Mouse (Mus musculus): Measurements from ENCODE around the gene Cd47.

Cd47 gene

DNA sequence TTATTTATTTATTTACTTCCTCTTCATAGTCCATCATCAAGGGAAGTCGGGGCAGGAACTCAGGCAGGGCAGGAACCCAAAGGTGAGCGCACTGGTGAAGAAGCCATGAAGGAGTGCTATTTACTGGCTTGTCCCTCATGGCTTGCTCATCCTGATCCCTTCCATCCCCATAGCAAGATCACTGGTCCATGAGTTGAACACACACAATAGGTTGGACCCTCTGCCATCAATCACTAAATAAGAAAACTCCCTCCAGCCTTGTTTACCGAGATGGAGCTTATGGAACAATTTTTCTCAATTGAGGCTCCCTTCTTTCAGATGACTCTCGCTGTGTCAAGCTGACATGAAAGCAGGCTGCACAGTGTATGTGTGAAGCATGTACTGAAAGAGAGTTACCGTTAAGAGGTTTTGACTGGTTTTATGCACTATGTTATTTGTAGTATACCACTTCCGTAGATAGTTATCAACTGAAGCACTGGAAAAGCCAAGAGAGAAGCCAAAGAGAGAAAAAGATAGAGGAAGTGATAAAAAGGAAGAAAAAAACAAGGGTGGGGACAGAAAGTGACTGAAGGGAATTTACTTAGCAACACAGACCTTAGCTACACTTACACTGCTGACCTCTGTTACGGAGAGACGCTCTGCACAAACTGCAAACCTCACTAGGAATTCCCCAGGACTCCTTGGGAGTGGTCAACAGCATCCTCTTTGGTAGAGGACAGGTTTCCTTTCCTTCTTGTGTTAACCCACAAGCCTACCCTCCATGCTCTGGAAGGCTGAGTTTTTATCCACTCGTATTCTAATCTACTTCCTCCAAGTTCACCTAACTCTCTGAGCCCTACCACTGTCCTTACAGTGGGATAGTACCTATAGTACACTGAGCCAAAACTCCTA, 9.5 kb upstream of the Cd47 start:
- no peak for DNase-seq

DNA sequence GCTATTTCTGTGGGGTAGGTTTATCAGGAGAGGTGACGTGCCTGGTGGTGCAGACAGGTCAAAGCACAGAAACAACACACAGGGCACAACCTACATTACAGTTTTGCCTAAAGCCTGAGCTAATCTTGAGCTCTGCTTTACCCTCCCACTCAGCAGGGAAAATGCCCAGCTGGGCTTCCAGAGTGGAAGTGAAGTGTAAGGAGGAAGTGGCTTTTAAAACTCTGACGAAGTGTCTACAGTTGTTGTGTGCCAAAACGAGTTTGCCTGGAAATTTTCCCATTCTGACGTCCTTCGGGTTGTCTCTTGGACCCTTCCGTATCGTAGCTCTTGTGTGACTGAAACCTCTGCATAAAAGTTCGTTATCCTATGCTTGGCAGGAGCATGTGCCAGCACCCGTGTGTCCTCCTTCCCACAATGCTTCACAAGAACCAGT, 7.9 kb upstream of the Cd47 start:
- no peak for DNase-seq

DNA sequence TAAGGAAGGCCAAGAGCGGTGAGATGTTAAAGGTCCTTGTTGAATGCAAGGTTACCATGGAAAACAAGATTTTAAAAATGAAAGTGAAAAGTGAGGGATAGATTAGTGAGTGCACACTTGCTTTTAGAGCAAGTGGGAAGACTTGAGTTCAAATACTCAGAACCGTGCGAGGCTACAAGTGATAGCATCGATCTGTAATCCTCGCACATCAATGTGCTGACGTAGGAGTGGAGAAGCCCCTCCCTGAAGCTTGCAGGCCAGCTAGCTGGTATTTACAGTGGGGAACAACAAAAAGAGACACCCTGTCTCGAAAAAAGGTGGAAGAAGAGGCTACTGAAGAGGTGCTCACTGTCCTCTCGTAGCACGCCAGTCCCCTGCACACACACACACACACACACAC, 6.7 kb upstream of the Cd47 start:
- no peak for DNase-seq

DNA sequence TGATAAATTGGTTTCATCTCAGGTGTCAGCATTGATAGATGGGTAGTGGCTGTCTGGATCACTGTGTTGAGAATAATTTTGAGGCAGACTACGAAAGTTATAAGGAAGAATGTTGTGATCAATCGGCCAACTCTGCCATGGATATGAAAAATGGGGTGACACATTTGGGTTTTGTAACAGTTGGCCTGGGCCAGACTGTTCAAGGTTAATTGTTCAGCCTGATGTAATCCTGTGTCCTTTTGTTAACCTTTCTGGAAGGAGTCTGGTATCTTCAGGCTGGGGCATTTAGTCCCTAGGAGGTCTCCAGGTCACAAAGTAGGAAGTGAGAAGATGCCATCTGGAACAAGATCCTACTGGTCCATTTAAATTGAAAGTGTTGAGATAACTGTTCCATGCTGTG, 4.1 kb upstream of the Cd47 start:
- DNase-seq = no peak

DNA sequence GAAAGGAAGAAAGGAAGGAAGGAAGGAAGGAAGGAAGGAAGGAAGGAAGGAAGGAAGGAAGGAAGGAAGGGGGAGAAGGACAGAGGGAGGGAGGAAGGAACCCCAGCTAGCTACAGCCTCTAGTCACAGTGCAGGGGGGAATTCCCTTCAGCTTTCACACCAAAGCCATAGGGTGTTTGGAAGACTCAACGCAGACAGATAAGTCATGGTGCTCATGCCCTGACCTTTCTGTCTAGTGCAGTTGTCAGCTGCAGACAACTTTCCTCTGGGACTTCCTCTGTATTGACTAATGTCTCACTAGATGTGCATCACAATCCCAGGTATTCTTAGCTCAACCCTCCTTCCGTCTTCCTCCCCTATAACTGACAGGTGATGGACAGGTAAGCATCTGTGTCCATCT, 3.4 kb upstream of the Cd47 start:
- DNase-seq = no peak

DNA sequence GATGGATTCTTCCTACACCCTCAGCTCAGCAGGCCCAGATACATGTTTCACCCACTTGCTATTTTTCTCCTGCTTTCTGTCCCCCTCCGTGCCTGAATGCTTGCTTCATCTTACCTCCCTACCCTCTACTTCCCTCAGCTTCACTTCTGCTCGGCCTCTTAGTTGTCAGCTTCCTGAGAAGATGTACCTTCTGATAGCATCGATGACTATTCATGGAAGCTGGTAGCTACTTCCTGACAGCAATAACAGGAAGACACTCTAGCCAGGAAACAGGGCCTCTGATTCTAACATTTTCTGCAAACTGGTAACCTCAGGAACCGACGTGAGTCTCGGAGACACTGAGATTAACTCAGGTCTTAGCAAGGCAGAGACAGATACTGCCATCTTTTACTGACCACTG, 1.5 kb upstream of the Cd47 start:
- no peak for DNase-seq

DNA sequence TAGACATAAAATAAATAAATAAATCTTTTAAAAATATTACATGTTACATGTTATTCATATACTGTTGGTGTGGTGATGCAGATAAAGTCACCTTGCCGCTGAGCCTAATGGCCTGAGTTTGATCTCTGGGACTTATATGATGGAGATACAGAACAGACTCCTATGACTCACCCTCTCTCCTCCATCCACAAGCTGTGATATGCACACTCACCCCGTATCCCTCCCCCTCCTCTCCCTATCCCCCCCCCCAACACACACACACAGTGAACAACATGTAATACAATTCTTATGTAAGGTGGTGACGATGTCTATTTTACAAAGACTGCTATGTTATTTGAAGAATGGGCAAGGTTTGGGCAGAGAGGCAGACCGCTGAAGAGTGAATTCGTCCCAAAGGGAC, 663 bp downstream of the Cd47 start:
- no peak for DNase-seq

DNA sequence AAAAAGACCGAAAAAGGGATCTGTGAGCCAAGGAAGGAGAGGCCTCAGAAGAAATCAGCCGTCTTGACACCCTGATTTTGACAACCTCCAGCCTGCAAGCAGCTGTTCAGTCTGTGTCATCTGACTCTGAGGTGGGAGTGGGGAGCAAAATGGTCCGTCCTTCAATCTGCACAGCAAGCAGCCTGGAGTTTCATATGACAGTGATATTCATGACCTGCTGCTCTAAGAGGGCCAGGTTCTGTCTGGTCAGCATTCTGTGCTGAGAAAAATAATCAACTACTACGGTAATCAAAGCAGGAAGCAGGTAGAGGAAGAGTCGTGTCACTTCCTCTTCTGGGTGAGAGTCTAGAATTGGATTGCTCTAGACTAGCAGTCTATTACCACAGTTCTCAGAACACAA, 1.1 kb downstream of the Cd47 start:
- no peak for DNase-seq

DNA sequence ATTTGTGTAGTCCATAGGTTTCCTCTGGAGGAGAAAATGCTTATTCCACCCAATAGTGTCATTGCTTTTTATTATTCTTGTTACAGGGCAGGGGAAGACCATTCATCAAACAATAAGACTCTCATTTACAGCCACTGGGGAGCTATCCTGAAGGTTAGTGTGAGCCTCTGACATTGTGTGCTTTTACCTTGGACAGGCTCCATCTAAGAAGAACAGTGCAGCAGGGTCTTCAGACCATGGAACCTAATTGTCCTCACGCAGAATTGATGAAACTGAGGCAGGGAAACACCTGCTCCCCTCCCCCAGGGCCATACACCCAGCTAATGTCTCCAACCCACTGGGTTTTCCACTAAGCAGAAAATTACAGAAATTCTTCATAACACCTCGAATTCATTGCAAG, 2.7 kb downstream of the Cd47 start:
- no peak for DNase-seq

DNA sequence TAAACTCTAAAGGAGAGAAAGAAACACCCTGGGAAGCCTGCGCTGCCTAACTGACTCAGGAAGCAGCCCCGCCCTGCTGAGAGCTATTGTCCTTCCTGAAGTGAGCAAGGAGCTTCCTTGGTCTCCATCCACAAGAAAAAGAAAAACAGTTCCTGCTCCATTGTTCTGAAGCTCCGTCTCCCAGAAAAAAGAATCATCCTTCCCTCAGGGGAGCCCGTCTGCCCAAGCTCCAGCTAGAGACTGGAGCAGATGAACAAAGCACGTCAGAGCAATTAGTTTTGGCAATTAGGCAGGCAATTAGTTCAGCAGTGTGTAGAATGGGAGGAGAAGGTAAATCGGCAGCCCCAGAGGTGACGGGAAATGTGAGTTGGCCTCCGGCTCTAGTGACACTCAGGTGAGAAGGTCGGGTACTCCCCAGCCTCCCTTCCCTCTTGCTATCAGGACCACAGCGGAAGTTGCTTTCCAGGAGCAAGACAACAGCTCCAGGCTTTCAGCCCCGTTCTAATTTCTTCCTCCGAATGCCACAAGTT, 3.7 kb downstream of the Cd47 start:
- peak in 1 of 2 experiments; percentile 14 for DNase-seq

DNA sequence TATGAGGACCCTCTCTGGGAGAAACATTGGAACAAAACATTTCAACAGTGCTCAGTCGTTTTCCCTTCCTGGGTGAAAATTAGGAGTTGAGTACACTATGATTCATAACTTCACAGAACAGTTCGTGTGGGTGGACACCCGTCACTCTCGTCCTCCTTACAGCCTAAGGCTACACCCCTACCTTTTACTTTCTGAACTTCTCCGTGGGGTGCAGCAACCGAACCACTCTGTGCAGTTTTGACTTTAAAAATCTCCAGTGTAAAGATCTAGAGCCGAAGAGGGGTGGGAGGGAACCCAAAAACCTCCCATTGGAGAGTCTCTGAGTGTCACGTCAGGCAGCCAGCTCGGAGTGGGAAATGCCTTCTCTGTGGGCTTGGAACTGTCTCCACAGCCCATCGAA, 6.6 kb downstream of the Cd47 start:
- no peak for DNase-seq

DNA sequence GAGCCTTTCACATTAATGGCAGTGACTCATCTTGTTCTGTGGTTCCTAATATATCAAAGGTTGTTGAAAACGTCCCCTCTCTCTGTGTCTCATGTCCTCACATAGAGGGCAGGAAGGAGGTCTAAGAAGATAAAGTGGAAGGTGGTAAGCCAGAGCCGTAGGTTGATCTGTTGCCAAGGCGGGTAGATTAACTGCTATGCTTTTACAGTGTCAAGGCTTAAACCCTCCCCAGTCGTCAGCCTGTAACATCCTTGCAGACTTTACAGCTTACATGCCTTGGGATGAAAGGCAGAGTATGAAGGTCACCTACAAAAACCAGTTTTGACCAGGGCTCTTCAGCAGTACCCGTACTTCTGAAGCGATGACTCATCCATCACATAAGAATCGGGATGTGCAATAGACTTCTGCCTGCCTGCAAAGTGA, 7.1 kb downstream of the Cd47 start:
- DNase-seq = no peak

DNA sequence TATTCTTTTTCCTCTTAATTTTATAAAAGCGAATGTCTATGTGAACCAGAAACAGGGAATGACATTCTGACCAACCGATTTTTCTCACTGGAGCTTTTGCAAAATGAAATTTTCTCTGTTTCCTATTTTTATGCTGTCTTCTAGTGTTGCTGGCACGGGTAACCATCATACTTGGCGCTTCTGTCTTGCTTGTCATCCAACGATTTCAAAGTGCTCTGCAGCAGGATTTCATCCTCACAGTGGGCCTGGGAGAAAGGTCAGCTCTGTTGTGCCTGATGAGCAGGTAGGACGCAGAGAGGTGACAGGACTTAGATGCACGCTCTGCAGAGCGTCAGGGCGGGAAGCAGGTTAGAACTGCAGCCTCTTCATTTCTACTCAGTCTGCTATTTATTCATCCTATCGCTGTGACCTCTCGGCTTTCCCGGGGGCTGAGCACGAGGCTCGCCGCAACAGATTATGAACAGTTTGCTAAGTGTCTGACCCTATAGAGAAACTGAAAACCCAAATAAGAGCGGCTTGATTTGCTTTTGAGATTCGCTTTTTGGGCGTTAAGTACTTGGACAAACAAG, 7.6 kb downstream of the Cd47 start:
- peak; percentile 28 to 32 for DNase-seq

DNA sequence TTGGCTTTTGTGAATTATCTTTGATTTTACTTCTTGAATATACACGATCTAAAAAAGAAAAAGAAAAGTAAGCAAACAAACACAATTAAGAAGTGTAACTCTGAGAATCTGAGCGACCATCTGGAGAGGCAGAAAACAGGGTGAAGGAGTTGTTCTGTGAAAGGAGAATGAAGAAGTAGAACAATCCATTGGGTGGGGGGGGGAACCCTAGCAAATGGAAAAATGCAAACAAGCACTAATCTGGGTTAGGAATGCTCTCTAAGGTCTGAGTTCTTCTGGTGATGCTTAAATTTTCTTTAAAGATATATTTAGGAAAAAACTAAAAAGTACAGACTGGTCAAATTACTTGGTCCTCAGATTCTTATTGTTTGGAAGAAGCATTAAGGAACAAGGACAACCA, 11.6 kb downstream of the Cd47 start:
- DNase-seq = no peak

DNA sequence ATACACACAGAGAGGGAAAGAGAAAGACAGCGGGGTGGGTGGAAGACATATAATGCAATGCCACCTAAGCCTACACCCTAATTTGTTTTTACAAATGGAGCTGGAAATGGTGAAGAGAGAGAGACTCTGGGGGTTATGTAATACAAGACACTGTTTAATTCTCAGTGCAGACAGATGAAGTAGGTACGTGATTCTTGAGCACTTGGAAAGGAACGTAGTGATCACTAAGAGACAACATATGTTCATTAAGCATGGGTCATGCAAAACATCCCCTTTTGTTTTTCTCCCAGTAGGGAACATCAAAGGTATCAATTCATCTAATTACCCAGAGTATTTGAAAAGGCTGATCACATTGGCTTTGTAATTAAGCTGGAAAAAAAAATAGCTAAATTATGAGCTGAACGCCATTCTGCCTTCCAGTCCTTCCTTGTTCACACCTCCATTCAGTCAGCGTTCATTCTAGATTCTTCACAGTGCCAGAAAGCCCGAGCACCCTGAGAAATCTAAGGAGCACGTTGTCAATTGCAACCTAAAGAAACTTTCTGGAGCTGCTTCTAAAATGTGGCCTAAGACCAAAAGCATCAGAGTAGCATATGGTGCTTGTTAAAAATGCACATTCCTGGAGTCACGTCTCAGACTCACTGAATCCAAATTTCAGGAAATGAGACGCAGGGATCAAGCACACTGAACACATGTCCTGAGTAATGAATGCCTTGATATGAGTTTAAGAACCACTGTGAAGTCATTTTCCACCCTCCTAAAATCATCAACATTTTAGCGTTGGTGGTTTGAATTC, 12.7 kb downstream of the Cd47 start:
- peak in 1 of 2 experiments; percentile 23 for DNase-seq

DNA sequence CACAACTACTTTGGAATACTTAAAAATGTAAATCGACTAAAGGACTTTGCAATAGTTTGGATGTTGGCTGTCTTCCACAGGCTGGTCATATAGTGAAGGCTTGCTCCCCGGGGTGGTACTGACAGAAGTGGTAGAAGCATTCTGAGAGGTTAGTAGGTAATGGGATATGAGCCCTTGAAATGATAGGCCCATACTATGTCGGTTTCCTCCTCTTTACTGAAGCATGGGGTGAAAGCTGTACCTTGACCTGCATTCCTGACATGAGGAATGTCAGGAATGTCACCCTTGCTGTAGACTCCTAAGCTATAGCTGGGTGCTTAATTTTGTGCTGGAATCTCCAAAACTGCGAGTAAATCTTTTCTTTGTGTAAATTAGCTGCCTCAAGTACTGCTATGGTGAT, 14.1 kb downstream of the Cd47 start:
- DNase-seq = no peak

DNA sequence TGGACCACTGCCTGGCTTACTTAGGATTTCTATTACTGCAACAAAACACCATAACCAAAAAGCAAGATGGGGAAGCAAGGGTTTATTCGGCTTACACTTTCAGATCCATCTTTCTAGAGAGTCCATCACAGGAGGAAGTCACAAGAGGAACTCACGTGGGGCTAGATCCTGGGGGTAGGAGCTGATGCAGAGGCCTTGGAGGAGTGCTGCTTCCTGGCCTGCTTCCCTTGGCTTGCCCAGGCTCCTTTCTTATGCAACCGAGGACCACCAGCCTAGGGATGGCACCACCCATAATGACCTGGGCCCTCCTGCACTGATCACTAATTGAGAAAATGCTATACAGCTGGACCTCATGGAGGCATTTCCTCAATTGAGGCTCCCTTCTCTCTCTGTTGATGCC, 16.6 kb downstream of the Cd47 start:
- DNase-seq = no peak

DNA sequence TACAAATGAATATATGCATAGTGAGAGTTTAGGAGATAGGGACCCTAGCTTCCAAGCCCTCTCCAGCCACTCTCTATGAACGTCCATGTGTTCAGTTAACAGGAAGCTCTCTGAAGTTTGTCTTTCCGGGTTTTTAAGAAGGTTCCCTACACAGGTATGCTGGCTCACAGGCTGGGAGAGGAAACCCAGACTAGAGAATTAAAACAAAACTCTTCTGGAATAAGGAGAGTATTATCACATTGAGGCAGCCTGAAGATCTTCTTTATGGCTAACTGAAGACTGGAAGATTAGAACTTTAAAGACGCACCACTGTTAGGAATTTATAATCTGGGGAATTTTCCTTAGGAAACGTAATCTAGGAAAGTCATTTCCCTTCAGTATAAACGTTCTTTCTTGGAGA, 17.8 kb downstream of the Cd47 start:
- DNase-seq = no peak

DNA sequence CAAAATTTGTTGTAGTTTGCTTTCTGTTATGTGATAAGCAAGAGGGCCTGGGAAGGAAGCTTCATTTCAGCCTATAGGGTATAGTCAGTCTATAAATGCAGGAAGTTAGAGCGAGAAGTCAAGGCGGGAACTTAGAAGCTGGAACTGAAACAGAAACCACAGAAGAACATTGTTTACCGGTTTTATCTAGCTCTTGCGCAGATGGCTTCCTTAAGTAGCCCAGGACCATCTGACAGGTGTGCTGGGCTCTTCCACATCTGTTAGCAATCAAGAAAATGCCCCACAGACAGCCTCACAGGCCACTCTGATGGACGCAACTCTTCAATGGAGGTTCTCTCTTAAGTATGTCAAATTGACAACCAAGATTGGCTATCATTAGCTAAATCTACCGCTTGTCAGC, 18.3 kb downstream of the Cd47 start:
- DNase-seq = no peak

DNA sequence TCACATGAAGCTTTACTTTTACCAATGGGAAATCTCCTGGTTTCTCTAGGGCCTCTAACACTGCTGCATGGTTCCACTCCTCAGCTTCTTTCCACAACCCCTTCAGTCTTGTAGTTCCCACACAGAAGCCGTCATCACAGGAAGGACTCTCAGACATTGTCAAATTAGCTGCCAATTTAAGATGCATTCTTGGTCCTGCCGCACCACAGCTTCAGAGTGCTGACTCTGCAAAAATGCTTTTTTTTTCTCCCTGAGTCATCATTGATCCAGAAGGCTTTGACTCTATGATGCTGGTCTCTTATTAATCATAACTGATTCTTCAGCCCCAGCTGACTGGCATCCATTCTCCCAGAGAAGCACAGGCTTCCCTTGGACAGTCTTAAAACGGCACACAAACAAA, 19.2 kb downstream of the Cd47 start:
- DNase-seq = no peak

DNA sequence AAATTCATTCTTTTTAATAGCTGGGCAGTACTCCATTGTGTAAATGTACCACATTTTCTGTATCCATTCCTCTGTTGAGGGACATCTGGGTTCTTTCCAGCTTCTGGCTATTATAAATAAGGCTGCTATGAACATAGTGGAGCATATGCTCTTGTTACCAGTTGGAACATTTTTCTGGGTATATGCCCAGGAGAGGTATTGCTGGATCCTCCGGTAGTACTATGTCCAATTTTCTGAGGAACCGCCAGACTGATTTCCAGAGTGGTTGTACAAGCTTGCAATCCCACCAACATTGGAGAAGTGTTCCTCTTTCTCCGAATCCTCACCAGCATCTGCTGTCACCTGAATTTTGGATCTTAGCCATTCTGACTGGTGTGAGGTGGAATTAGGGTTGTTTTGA, 30.6 kb downstream of the Cd47 start:
- DNase-seq = peak; percentile 31 to 39

DNA sequence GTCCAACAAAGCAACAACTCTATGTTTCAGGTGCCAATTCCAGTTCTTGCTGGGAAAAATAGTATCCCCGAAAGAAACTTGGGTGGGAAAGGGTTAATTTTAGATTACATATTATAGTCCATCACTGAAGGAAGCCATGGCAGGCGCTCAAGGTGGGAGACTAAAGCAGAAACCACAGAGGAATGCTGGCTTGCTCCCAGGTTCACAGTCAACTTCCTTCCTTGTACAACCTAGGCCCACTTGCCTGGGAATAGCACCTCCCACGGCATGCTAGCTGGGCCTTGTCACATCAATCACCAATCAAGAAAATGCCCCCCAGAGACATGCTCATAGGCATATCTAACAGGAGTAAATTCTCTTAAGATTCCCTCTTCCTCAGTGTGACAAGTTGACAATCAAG, 32.0 kb downstream of the Cd47 start:
- no peak for DNase-seq

DNA sequence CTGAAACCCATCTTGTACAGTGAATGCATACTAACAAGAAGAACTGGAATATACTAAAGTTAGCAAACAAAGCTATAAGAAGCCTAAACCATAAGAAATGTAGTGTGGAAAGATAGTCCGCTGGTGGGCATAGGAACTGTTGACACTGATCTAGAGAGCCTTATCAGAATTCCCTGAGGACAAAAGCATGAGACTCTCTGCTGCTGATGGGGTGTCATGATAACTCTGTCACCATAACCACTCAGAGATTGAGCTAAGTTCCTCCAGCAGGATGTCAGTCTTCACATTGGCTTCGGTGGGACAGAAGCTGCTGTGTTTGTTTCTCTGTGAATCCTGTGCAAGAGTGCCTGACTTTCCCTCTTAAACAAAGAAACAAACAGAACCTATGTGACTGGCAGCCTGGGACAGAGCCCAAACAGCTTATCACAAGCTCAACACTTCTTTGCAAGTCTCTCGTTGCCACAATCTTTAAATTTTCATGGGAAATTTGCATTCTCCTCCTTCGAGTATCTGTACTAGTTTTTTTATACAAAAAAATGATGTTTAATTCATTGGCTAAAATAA, 33.9 kb downstream of the Cd47 start:
- no peak for DNase-seq
